Mouse (Mus musculus) embryonic facial prominence, embryonic 14.5 days (tissue): ENCODE measurements around the gene Gm49340. TPM values are rescaled to one million over a fixed set of nuclear protein-coding genes. Genes with fewer than 3 reads are reported as not detected.

Experiments
- ATAC-seq: fragments of 200-750 bp; cut with Nextera tagmentation; 2 replicates; pipeline ENCODE4 v1.8.0; 2017; ENCODE audit warnings: low read depth, moderate number of reproducible peaks, moderate TSS enrichment
- DNase-seq: peaks from one replicate; pipeline ENCODE4 v3.0.0-alpha.2; 2015; ENCODE audit warnings: low spot score
- H3K27ac ChIP-seq: fragments of 300-500 bp; sonication (generic); replicated peaks from 2 replicates; pipeline ENCODE4 v1.5.1; 2014; ENCODE audit warnings: low read depth, mild to moderate bottlenecking, low read length, moderate library complexity
- H3K27me3 ChIP-seq: fragments of 300-500 bp; sonication (generic); replicated peaks from 2 replicates; pipeline ENCODE4 v1.6.1; 2014; ENCODE audit warnings: low read length; ENCODE audit not compliant: control insufficient read depth, insufficient read depth
- H3K36me3 ChIP-seq: fragments of 300-500 bp; sonication (generic); 2 replicates; pipeline ENCODE4 v1.6.1; 2014; ENCODE audit warnings: low read length, mixed read lengths; ENCODE audit not compliant: control insufficient read depth, insufficient read depth
- H3K4me1 ChIP-seq: fragments of 300-500 bp; sonication (generic); 2 replicates; pipeline ENCODE4 v1.6.1; 2014; ENCODE audit warnings: antibody characterized with exemption, low read length; ENCODE audit not compliant: control insufficient read depth, insufficient read depth
- H3K4me2 ChIP-seq: fragments of 300-500 bp; sonication (generic); 2 replicates; pipeline ENCODE4 v1.6.1; 2014; ENCODE audit warnings: low read depth, mild to moderate bottlenecking, low read length, moderate library complexity, mixed read lengths
- H3K4me3 ChIP-seq: fragments of 300-500 bp; sonication (generic); 2 replicates; pipeline ENCODE4 v1.5.1; 2014; ENCODE audit warnings: low read depth, mild to moderate bottlenecking, low read length
- H3K9ac ChIP-seq: fragments of 300-500 bp; sonication (generic); 2 replicates; pipeline ENCODE4 v1.6.1; 2014; ENCODE audit warnings: low read depth, mild to moderate bottlenecking, low read length, moderate library complexity, mixed read lengths
- H3K9me3 ChIP-seq: fragments of 300-500 bp; sonication (generic); 2 replicates; pipeline ENCODE4 v1.6.1; 2016; ENCODE audit warnings: low read length; ENCODE audit not compliant: control insufficient read depth
- WGBS: fragments of 180-500 bp; shearing (Covaris S2); extraction: QIAGEN DNeasy Blood & Tissue Kit; methylation state at CpG from one replicate; pipeline ENCODE4 v1.1.7; 2014; 5-methylcytosine and 5-hydroxymethylcytosine counted together
- polyA plus RNA-seq: library from polyadenylated mRNA; unstranded; fragments of >200 nt; fragmentation: Nextera tagmentation; extraction: Ambion mirVana; gene quantifications from 2 replicates; pipeline ENCODE4 v1.2.1, GENCODE M21; 2014

Gene Gm49340
- not detected in 2 replicates for polyA plus RNA-seq

GRCm38 (mm10) chr11:73329442-73329841, at the start of gene Gm49340, which contains the start of the genes Aspa and Spata22:
Gene Gm49340, plus strand, starts transcription at chr11:73329741.
Gene Aspa, minus strand, starts transcription at chr11:73329596.
Gene Spata22, plus strand, starts transcription at chr11:73329741.
- Histone ChIP-seq H3K4me3 (no peak within 1 kb of the TSS), H3K27ac (no peak within 1 kb of the TSS), H3K9ac (no peak within 1 kb of the TSS), H3K4me1 (0 out of 2 replicates have a peak, but pooled peaks cover 4% of the 10 kb centered on the region), H3K9me3 (no peaks in the 10 kb centered on the region), H3K4me2 (no peak within 1 kb of the TSS), H3K36me3 (no peaks in the 10 kb centered on the region), H3K27me3 (no peaks in the 10 kb centered on the region)
- no peak for ATAC-seq
- 88% methylated on average over 27 of the region's 27 CpGs for WGBS
- no peak for DNase-seq

GRCm38 (mm10) chr11:73280710-73281109, 48.8 kb upstream of the Gm49340 start:
- H3K36me3 ChIP-seq = no peaks in the 10 kb centered on the region
- no peak overlapping the region for H3K4me3 ChIP-seq
- 44% methylated on average over 5 of the region's 5 CpGs for WGBS
- no peaks in the 10 kb centered on the region for H3K9me3 ChIP-seq
- no peak overlapping the region for H3K9ac ChIP-seq
- no peak overlapping the region for H3K4me2 ChIP-seq
- no peaks in the 10 kb centered on the region for H3K27me3 ChIP-seq
- no peak for ATAC-seq
- no peaks in the 10 kb centered on the region; the same call in 1 of the 2 replicates for H3K4me1 ChIP-seq
- H3K27ac ChIP-seq = no peak overlapping the region
- no peak for DNase-seq

GRCm38 (mm10) chr11:73281528-73282027, 48.0 kb upstream of the Gm49340 start:
- no peaks in the 10 kb centered on the region; the same call in 1 of the 2 replicates for H3K4me1 ChIP-seq
- no peaks in the 10 kb centered on the region for H3K9me3 ChIP-seq
- no peak overlapping the region for H3K27ac ChIP-seq
- H3K36me3 ChIP-seq = no peaks in the 10 kb centered on the region
- peak overlapping the region; percentile 48 for H3K4me2 ChIP-seq
- peak overlapping the region; percentile 25 for H3K4me3 ChIP-seq
- H3K27me3 ChIP-seq = no peaks in the 10 kb centered on the region
- no peak overlapping the region for H3K9ac ChIP-seq
- WGBS = 1% methylated on average over 13 of the region's 16 CpGs
- DNase-seq (peak; percentile 86), ATAC-seq (peak; percentile 87)

- Histone ChIP-seq H3K4me1 (no peaks in the 10 kb centered on the region; the same call in 1 of the 2 replicates), H3K4me3 (no peak overlapping the region)
- no peak for ATAC-seq
Observed at GRCm38 (mm10) chr11:73283369-73283768, 46.2 kb upstream of the Gm49340 start.

GRCm38 (mm10) chr11:73283926-73284325, 45.6 kb upstream of the Gm49340 start:
- 69% methylated on average over 1 of the region's 1 CpGs for WGBS

More at GRCm38 (mm10) chr11:73283369-73283768, 46.2 kb upstream of the Gm49340 start:
- Histone ChIP-seq H3K27ac (no peak overlapping the region), H3K4me2 (no peak overlapping the region), H3K36me3 (no peaks in the 10 kb centered on the region), H3K27me3 (no peaks in the 10 kb centered on the region), H3K9ac (no peak overlapping the region), H3K9me3 (no peaks in the 10 kb centered on the region)
- 61% methylated on average over 9 of the region's 9 CpGs for WGBS
- DNase-seq = no peak

GRCm38 (mm10) chr11:73284351-73284750, 45.2 kb upstream of the Gm49340 start:
- H3K27me3 ChIP-seq = no peaks in the 10 kb centered on the region
- no peak overlapping the region for H3K27ac ChIP-seq
- H3K4me2 ChIP-seq = no peak overlapping the region
- H3K4me3 ChIP-seq = no peak overlapping the region
- H3K36me3 ChIP-seq = no peaks in the 10 kb centered on the region
- H3K9me3 ChIP-seq = no peaks in the 10 kb centered on the region
- no peak overlapping the region for H3K9ac ChIP-seq
- no peaks in the 10 kb centered on the region; the same call in 1 of the 2 replicates for H3K4me1 ChIP-seq
- no peak for ATAC-seq
- DNase-seq = peak; percentile 16

More at GRCm38 (mm10) chr11:73283926-73284325, 45.6 kb upstream of the Gm49340 start:
- no peaks in the 10 kb centered on the region for H3K27me3 ChIP-seq
- H3K4me3 ChIP-seq = no peak overlapping the region
- H3K27ac ChIP-seq = no peak overlapping the region
- ATAC-seq = no peak
- DNase-seq = no peak
- no peaks in the 10 kb centered on the region for H3K36me3 ChIP-seq
- H3K4me1 ChIP-seq = no peaks in the 10 kb centered on the region; the same call in 1 of the 2 replicates
- no peak overlapping the region for H3K4me2 ChIP-seq
- H3K9ac ChIP-seq = no peak overlapping the region
- no peaks in the 10 kb centered on the region for H3K9me3 ChIP-seq

- WGBS = 88% methylated on average over 1 of the region's 1 CpGs
- ATAC-seq = no peak
- H3K27me3 ChIP-seq = no peaks in the 10 kb centered on the region
- DNase-seq = no peak
- no peak overlapping the region for H3K4me2 ChIP-seq
- no peak overlapping the region for H3K27ac ChIP-seq
- H3K4me1 ChIP-seq = no peaks in the 10 kb centered on the region
- no peaks in the 10 kb centered on the region for H3K36me3 ChIP-seq
- H3K9me3 ChIP-seq = no peaks in the 10 kb centered on the region
- H3K9ac ChIP-seq = no peak overlapping the region
- H3K4me3 ChIP-seq = no peak overlapping the region
Observed at GRCm38 (mm10) chr11:73289621-73290020, 39.9 kb upstream of the Gm49340 start.

GRCm38 (mm10) chr11:73303123-73303522, 26.4 kb upstream of the Gm49340 start:
- Histone ChIP-seq H3K9ac (no peak overlapping the region), H3K4me3 (no peak overlapping the region), H3K27ac (no peak overlapping the region), H3K36me3 (no peaks in the 10 kb centered on the region), H3K4me2 (no peak overlapping the region), H3K9me3 (no peaks in the 10 kb centered on the region), H3K27me3 (no peaks in the 10 kb centered on the region), H3K4me1 (no peaks in the 10 kb centered on the region)
- DNase-seq (no peak), ATAC-seq (no peak)
- 51% methylated on average over 2 of the region's 2 CpGs for WGBS

- 45% methylated on average over 3 of the region's 3 CpGs for WGBS
- Histone ChIP-seq H3K4me3 (no peak overlapping the region), H3K4me1 (no peaks in the 10 kb centered on the region), H3K27me3 (no peaks in the 10 kb centered on the region), H3K27ac (no peak overlapping the region), H3K4me2 (no peak overlapping the region), H3K9ac (no peak overlapping the region), H3K36me3 (no peaks in the 10 kb centered on the region), H3K9me3 (no peaks in the 10 kb centered on the region)
- DNase-seq = no peak
- no peak for ATAC-seq
Observed at GRCm38 (mm10) chr11:73315961-73316360, 13.6 kb upstream of the Gm49340 start.
